Mouse (Mus musculus): ENCODE measurements around the gene Tmem9b. TPM values are rescaled to one million over a fixed set of nuclear protein-coding genes. Genes with fewer than 3 reads are reported as not detected.
A peak's percentile ranks its signal among the peaks of the same experiment; 100 is the strongest.

The Tmem9b gene
- polyA plus RNA-seq, 1 experiment from 2014 or later = 65.2 TPM

- Histone ChIP-seq H3K27ac (no peak within 1 kb of the TSS), H3K4me1 (replicated peaks) (no peaks in the 10 kb centered on the region), H3K27me3 (replicated peaks) (no peaks in the 10 kb centered on the region), H3K9me3 (no peaks in the 10 kb centered on the region), H3K36me3 (no peaks in the 10 kb centered on the region), H3K4me3 (replicated peaks) (no peak within 1 kb of the TSS), H3K9ac (no peak within 1 kb of the TSS), H3K4me2 (replicated peaks) (no peak within 1 kb of the TSS)
- WGBS = 94% methylated on average over 5 of the region's 5 CpGs
- ATAC-seq = no peak
These were observed 29.0 kb downstream of the Tmem9b start, which contains the start of gene BC051019 for GRCm38 (mm10) chr7:109723697-109724096. Gene BC051019 (minus strand): TSS chr7:109723850.

DNA sequence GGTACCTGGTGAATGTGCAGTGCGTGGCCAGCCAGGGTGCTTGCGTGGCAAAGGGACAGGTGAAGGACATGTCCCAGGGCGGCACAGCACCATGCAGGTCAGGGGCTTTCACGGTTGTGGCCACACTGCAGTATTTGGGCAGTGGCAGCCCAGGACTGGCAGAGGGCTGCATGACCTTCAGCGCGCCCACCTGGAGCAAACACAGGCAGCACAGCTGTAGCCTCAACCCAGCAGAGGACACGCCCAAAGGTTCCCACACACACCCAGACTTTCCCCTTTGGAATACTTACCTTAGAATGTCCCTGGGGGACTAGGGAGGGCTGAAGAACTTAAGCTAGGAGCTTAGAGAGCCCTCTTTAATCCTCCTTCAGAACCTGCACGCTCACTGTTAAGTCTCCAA lies 29.6 kb downstream of the Tmem9b start:
- Histone ChIP-seq H3K36me3 (no peaks in the 10 kb centered on the region), H3K4me1 (replicated peaks) (no peaks in the 10 kb centered on the region), H3K27me3 (replicated peaks) (no peaks in the 10 kb centered on the region), H3K9ac (no peak overlapping the region), H3K27ac (no peak overlapping the region), H3K9me3 (no peaks in the 10 kb centered on the region), H3K4me2 (replicated peaks) (no peak overlapping the region), H3K4me3 (replicated peaks) (no peak overlapping the region)
- WGBS = 86% methylated on average over 8 of the region's 8 CpGs
- peak; percentile 45; the same call in 1 of the 2 replicates for ATAC-seq

DNA sequence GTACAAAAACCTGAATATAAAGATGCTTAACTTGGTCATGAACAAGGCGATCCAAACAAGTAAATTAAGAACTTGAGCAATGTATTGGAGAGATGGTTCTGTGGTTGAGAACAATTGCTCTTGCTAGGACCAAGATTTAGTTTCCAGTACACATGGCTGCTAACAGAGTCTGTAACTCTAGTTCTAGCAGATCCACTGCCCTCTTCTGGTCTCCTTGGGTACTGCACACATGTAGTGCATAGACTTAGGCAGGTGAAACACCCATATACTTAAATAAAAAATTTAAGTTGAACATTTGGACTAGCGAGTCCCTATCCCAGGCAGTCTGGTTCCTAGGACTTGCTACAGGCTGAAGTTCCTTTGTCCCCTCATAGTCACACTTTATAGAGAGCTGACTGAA lies 30.1 kb downstream of the Tmem9b start:
- H3K9me3 ChIP-seq = no peaks in the 10 kb centered on the region
- H3K36me3 ChIP-seq = no peaks in the 10 kb centered on the region
- H3K9ac ChIP-seq = no peak overlapping the region
- no peak overlapping the region for H3K4me2 ChIP-seq (replicated peaks)
- no peak for ATAC-seq
- no peaks in the 10 kb centered on the region for H3K4me1 ChIP-seq (replicated peaks)
- H3K4me3 ChIP-seq (replicated peaks) = no peak overlapping the region
- H3K27me3 ChIP-seq (replicated peaks) = no peaks in the 10 kb centered on the region
- no peak overlapping the region for H3K27ac ChIP-seq
- 95% methylated on average over 2 of the region's 2 CpGs for WGBS

DNA sequence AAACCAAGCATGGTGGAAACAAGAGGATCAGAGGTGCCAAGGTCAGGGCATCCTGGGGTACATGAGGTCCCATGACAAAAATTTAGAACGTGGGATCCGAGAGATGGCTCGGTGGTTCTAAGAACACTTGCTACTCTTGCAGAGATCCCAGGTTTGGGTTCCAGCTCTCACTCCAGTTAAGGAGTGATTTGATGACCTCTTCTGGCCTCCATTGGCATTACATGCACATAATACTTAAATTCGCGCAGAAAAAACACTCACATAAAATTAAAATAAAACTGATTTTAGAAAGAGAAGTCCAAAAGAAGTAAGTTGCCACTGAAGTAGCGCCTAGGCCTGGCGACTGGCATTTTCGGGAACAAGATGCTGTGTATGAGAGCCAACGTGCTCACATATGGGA lies 33.4 kb downstream of the Tmem9b start:
- Histone ChIP-seq H3K9ac (no peak overlapping the region), H3K4me3 (replicated peaks) (no peak overlapping the region), H3K4me2 (replicated peaks) (no peak overlapping the region), H3K27ac (no peak overlapping the region), H3K4me1 (replicated peaks) (no peaks in the 10 kb centered on the region), H3K9me3 (no peaks in the 10 kb centered on the region), H3K36me3 (no peaks in the 10 kb centered on the region), H3K27me3 (replicated peaks) (no peaks in the 10 kb centered on the region)
- 64% methylated on average over 9 of the region's 9 CpGs for WGBS
- ATAC-seq = no peak

DNA sequence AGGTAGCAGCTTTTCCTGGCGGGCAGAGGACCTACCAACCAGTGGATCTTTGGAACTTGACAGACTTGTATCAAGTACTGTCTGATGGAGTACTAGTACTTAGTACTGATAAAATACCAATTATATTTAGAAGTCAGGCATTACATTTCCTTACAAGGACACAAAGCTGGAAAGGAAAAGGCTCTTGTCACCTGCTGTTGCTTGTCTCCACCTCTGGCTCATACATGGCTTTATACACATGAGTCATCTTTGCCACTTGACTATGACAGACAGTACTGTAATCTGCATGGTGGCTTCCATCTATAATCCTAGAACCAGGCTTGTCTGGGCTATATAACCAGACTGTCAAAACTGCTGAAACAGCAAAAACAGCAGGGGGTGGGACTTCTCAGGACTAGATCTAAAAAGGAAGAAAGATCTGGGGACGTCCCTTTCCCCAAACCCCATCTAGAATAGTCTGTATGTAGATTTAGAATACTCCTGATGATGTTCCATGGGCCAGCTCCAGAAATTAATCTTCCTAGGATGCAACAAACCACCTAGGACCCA lies 39.2 kb downstream of the Tmem9b start:
- ATAC-seq = no peak
- Histone ChIP-seq H3K4me1 (replicated peaks) (0 out of 2 replicates have a peak, but pooled peaks cover 3% of the 10 kb centered on the region), H3K9me3 (no peaks in the 10 kb centered on the region), H3K4me2 (replicated peaks) (no peak overlapping the region), H3K9ac (no peak overlapping the region), H3K4me3 (replicated peaks) (no peak overlapping the region), H3K27ac (no peak overlapping the region), H3K27me3 (replicated peaks) (no peaks in the 10 kb centered on the region), H3K36me3 (no peaks in the 10 kb centered on the region; the same call in 1 of the 2 replicates)
- WGBS = 91% methylated on average over 2 of the region's 2 CpGs

DNA sequence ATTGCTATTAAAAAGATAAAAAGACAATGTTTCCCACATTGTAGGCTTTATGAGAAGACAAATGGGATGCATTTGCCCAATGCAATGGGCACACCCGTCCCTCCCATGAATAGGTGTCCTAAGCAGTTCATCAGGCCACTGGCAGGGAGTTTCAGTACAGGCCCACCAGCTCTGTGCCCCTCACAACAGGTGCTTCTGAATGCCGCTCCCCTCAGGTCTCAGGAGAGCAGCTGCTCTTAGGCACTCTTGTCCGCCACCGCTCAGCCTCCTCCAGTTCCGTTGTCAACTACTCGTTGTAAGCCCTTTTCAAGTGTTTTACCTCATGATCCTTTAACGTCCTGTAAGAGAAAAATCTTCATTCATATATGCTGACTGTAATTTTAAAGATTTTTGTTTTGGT lies 40.5 kb downstream of the Tmem9b start:
- H3K27ac ChIP-seq = no peak overlapping the region
- no peak overlapping the region for H3K4me2 ChIP-seq (replicated peaks)
- H3K9ac ChIP-seq = no peak overlapping the region
- H3K4me1 ChIP-seq (replicated peaks) = 0 out of 2 replicates have a peak, but pooled peaks cover 3% of the 10 kb centered on the region
- H3K27me3 ChIP-seq (replicated peaks) = no peaks in the 10 kb centered on the region
- no peak overlapping the region for H3K4me3 ChIP-seq (replicated peaks)
- WGBS = 89% methylated on average over 7 of the region's 7 CpGs
- H3K36me3 ChIP-seq = no peaks in the 10 kb centered on the region; the same call in 1 of the 2 replicates
- ATAC-seq = no peak
- H3K9me3 ChIP-seq = no peaks in the 10 kb centered on the region

DNA sequence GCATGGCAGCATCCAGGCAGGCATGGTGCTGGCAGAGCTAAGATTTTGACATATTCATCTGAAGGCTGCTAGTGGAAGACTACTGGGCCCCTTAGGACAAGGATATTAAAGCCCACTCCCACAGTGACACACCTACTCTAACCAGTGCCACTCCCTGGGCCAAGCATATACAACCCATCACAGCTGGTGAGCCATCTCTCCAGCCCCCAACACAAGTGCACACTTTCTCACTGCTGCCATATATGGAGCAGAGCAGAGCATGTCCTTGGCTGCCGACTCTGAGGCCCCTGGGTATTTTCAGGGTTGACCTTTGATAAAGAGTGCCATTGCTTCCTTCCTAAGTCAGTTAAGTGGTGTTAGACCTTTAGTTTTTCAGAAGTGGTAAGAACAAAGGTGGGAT lies 42.6 kb downstream of the Tmem9b start:
- no peak overlapping the region for H3K9ac ChIP-seq
- H3K4me1 ChIP-seq (replicated peaks) = 0 out of 2 replicates have a peak, but pooled peaks cover 3% of the 10 kb centered on the region
- 36% methylated on average over 1 of the region's 1 CpGs for WGBS
- H3K36me3 ChIP-seq = no peaks in the 10 kb centered on the region; the same call in 1 of the 2 replicates
- no peak overlapping the region for H3K4me2 ChIP-seq (replicated peaks)
- H3K4me3 ChIP-seq (replicated peaks) = no peak overlapping the region
- no peaks in the 10 kb centered on the region for H3K27me3 ChIP-seq (replicated peaks)
- H3K27ac ChIP-seq = no peak overlapping the region
- no peaks in the 10 kb centered on the region for H3K9me3 ChIP-seq
- ATAC-seq = no peak

DNA sequence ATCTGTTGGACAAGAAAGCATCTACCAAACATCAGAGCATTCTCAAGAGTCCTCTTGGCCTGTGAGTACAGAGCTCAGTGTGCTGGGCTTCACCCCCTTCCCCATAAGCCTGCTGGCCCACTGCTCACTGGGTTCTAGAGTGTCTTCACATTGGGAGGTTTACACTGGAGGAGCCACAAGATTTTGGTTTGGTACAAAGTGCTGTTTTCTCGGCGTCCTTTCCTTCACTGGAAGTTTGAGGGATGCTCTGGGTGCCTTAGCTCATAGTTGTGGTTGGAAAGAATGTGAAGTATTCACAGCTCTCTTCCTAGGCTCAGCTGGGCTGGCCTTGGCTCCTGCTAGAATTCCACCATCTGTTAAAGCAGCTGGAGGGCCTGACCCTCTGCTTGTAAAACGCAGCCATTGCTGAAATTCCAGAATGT lies 43.7 kb downstream of the Tmem9b start:
- Histone ChIP-seq H3K36me3 (no peaks in the 10 kb centered on the region; the same call in 1 of the 2 replicates), H3K4me1 (replicated peaks) (0 out of 2 replicates have a peak, but pooled peaks cover 3% of the 10 kb centered on the region), H3K4me2 (replicated peaks) (no peak overlapping the region), H3K4me3 (replicated peaks) (no peak overlapping the region), H3K27me3 (replicated peaks) (no peaks in the 10 kb centered on the region), H3K27ac (peak overlapping the region; percentile 38), H3K9me3 (no peaks in the 10 kb centered on the region), H3K9ac (no peak overlapping the region)
- ATAC-seq = peak; percentile 52; the same call in 1 of the 2 replicates
- 21% methylated on average over 3 of the region's 3 CpGs for WGBS

- Histone ChIP-seq H3K4me1 (replicated peaks) (peaks cover 6% of the 10 kb centered on the region; the same call in 1 of the 2 replicates), H3K9me3 (no peaks in the 10 kb centered on the region), H3K9ac (no peak overlapping the region), H3K27ac (no peak overlapping the region), H3K4me2 (replicated peaks) (no peak overlapping the region), H3K36me3 (no peaks in the 10 kb centered on the region), H3K4me3 (replicated peaks) (no peak overlapping the region), H3K27me3 (replicated peaks) (no peaks in the 10 kb centered on the region)
- 31% methylated on average over 4 of the region's 4 CpGs for WGBS
- no peak for ATAC-seq
These were observed 45.5 kb downstream of the Tmem9b start for GRCm38 (mm10) chr7:109707023-109707785.

GRCm38 (mm10) chr7:109704461-109704860 lies 48.2 kb downstream of the Tmem9b start:
- 51% methylated on average over 3 of the region's 3 CpGs for WGBS
- ATAC-seq = no peak
- H3K4me1 ChIP-seq (replicated peaks) = peaks cover 3% of the 10 kb centered on the region; the same call in 1 of the 2 replicates
- H3K27ac ChIP-seq = no peak overlapping the region
- H3K9ac ChIP-seq = no peak overlapping the region
- peak overlapping the region; percentile 74 for H3K4me3 ChIP-seq (replicated peaks)
- no peaks in the 10 kb centered on the region for H3K27me3 ChIP-seq (replicated peaks)
- H3K9me3 ChIP-seq = no peaks in the 10 kb centered on the region
- no peaks in the 10 kb centered on the region for H3K36me3 ChIP-seq
- peak overlapping the region; percentile 81 for H3K4me2 ChIP-seq (replicated peaks)

GRCm38 (mm10) chr7:109704016-109704377 lies 48.7 kb downstream of the Tmem9b start:
- Histone ChIP-seq H3K9ac (peak overlapping the region; percentile 71), H3K27me3 (replicated peaks) (no peaks in the 10 kb centered on the region), H3K4me1 (replicated peaks) (peaks cover 3% of the 10 kb centered on the region; the same call in 1 of the 2 replicates), H3K27ac (peak overlapping the region; percentile 72), H3K9me3 (no peaks in the 10 kb centered on the region), H3K4me3 (replicated peaks) (peak overlapping the region; percentile 74), H3K4me2 (replicated peaks) (peak overlapping the region; percentile 81), H3K36me3 (no peaks in the 10 kb centered on the region)
- WGBS = 2% methylated on average over 17 of the region's 17 CpGs
- ATAC-seq = no peak; the same call in 1 of the 2 replicates

DNA sequence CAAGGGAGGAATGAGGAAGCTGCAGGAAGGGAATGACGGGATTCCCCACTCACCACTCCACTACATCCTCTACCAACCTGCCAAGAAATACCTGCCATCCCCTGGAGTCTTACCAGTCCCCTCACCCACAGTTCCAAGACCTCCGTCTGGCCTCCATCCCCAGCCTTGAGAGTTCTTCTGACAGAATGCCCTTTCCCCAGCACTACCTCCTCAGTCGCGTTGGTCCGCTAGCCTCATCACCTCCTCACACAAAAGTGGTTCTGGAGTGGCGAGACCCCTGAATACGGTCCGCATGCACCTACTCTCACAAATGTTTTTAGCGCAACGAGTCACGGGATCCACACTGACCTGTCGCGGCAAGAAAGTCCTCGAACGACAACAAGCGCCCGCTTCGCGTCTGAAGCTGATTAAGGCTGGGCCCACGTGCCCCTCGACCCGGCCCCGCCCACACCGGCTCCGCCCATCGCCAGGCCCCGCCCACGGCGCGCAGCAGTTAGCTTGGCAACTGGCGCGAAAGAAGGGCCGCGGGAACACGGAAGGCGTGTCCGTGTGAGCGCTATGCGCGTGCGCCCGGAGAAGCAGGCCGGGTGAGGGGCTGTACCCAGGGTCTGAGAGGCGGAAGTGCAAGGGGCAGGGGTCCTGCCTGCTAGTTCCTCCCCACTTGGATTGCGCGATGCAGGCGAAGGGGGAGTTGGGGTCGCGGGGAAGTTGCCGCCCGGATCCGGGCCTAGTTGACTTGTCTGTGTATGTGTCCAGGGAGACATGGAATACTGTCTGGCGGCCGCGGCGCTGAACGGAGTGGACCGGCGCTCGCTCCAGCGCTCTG lies 49.3 kb downstream of the Tmem9b start, which contains the start of the genes St5 and Akip1:
Gene St5, minus strand, starts transcription at position 416 of the 826 bp plus-strand sequence.
Gene Akip1, plus strand, starts transcription at position 501 of the 826 bp plus-strand sequence.
- Histone ChIP-seq H3K4me3 (replicated peaks) (peak within 1 kb of the TSS; percentile 74), H3K9ac (peak within 1 kb of the TSS; percentile 71), H3K27ac (peak within 1 kb of the TSS; percentile 72), H3K27me3 (replicated peaks) (no peaks in the 10 kb centered on the region), H3K36me3 (no peaks in the 10 kb centered on the region), H3K9me3 (no peaks in the 10 kb centered on the region), H3K4me1 (replicated peaks) (peaks cover 3% of the 10 kb centered on the region; the same call in 1 of the 2 replicates), H3K4me2 (replicated peaks) (peak within 1 kb of the TSS; percentile 81)
- ATAC-seq = peak; percentile 97
- WGBS = under 1% methylated on average over 61 of the region's 61 CpGs

Measured in intestine, embryonic 15.5 days (tissue).